Mouse (Mus musculus) mouse trophoblast stem cell (cell line): Measurements from ENCODE around the gene Pkn1.

Experiments
- in situ Hi-C, 2 experiments: fragments of 300-500 bp; cut with MseI, MboI; formaldehyde crosslinking; loops; 2 replicates in 1 of 2; 3 replicates in 1 of 2; pipeline ENCODE4 v1.15.1; 2025

Pkn1 gene

DNA sequence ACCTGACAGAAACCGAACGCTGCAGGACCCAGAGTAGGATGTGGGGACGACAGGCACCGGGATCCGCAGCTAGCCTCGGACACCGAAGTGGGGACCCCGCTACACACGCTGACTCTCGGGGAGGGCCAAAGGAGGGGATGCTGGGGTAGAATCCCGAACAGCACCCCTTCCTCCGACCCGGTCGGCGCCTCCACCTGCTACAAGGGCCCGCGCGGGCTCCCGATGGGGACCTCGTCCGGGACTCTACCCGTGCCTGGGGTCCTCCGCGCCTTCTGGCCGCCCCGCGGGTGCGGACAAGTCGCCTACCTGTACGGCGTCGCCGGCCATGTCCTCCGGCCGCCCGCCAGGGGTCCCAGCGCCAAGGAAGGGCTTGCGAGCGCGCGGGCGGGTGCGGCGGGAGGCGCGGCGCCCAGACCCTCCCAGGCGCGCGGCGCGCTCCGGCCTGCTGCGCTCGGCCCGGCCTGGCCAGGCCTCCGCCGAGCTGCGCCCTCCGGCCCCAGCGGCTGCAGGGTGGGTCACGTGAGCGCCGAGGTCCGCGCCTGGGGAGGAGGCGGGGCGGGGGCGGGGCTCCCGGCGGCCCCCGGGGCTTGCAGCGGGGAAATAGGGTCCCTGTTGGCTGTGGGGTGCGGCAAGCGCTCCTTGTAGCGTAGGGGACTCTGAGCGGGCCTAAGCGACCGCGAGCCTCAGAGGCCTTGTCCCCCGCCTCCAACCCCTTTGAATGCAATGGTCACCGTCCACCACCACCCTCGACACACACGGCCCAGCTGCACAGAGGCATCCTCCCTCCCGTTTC, at the start of gene Pkn1:
Gene Pkn1 (minus strand): TSS at position 519 of the 793 bp plus-strand sequence.
- in situ Hi-C loops = no loop called here

DNA sequence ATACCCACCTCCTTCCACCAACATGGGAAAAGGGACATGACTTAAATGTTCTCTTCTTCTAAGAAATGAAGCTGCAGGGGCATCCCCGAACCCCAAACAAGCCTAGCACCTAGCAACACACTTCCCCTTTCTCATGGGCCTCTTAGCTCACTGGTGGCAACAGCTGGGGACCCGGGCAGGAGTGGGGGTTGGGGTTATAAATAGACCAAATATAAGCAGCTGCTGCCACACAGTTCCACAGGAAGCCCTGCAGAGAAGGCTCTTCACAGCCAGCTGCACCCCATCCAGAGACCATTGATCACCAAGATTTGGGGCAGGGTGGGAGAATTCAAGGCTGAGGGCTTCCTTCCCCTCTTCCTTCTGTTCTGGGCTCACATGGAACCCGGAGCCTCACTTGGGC, 49.7 kb upstream of the Pkn1 start:
- in situ Hi-C loops = no loop called here

DNA sequence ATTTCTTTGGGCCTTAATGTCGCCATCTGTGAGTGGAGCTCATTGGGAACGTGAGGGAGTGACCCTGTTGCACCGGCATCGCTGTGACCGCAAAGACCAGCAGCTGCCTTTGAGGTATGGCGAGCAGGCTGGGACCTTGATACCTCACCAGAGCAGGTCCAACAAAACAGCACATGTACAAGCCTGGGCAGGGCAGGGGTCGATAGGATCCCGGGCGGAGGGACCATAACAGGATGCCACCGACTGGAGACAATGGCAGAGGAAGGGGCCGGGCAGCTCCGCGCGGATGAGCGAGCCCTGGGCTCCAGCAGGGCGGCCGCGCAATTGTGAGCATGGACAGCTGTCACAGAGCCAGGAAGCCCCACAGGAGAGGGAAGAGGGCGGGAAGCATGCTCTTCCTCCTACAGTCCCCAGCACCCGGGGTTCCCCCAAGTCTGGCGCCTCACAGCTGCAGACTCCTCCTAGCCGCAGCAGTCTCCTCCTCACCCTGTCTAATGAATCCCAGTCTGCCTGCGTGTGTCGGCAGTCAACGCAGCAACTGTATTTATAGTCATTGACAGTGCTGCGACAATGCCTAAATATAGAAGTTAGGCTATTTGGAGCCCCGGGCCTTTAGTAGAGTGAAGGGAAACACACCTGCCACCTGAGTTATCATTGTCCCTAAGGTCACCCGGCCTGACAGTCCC, 48.8 kb upstream of the Pkn1 start:
- in situ Hi-C loops = no loop called here

DNA sequence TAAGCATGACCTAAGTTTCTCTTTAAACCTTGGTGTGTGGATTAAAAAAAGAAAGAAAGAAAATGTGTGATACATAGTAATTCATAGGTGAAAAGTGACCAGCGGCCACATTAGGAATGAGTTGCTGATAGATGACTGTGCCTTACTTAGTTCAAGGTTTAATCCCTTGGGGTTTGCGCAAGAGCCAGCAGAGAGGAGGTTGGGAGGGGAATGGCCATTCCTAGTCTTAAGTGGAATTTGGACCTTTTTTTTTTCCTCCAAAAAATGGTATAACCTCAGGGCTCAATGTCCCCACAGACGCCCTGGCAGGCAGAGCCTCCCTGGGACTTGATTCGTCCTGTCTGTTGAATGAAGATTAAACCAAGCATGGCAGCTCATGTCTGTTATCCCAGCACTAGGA, 45.1 kb upstream of the Pkn1 start:
- in situ Hi-C loops = no loop called here

GRCm38 (mm10) chr8:83742968-83743367, 44.0 kb upstream of the Pkn1 start:
- in situ Hi-C loops = no loop called here

DNA sequence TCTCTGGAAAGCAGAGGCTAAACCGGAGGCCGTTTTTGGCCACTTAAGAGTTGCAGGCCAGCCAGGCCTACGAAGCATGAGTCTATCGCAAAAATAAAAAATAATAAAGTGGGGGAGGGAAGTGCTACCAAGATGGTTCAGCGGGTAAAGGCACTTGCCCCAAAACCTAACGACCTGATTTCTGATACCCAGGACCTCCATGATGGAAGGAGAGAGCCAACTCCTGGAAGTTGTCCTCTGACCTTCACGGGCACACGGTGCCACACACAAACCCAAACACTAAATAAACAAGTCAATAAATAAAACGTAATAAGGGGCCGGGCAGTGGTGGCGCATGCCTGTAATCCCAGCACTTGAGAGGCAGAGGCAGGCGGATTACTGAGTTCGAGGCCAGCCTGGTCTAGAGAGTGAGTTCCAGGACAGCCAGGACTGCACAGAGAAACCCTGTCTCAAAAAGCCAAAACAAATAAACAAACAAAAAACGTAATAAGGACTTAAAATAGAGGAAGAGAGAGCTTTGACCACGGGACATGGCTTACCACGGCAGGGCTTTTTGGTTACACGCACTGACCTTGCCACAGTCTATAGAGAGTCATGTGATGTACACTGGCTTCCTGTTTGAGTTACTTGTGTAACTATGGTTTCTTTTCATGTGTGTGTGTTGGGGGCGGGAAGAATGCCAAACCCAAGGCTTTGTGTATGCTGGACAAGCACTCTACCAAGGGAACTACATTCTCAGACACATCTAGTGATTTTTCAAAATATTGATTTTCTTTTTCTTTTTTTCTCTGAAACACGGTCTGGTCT, 43.1 kb upstream of the Pkn1 start:
- in situ Hi-C loops = no loop called here

DNA sequence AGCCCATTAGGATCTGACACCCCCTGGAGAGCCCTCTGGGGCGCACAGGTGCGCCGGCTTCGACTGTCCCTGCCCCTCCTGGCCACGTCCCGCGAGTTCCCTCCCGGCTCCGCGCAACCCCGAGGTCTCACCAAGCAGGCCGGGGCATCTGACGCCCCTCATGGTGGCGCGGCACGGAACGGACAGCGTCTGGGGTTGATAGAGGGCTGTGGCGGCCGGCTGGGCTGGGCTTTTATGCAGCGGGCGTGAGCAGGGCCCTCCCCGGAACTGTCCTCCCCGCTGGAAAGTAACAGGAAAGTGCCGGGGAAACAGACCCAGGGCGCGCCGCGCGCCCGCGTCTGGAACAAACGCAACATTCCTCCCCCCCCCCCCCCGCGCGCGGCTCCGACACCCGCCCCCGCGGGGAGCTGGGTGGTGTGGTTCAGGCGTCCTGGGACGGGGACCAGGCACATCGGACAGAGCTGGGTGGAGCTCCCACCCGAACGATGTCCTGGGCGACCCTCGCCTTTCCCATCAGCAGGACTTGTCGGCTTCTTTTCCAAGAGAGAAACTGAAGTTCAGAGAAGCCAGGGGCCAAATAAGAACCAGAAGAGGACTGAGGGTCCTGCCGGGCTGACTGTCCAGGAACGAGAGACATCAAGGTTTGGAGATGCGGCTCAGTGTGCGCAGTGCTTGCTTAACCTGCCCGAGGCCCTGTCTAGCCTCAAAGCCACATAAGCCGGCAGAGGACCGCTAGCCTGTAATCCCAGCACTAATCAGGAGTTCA, 42.2 kb upstream of the Pkn1 start, which contains the start of gene Adgre5:
Gene Adgre5 (minus strand): TSS at position 351 of the 766 bp plus-strand sequence.
- in situ Hi-C loops = no loop called here

DNA sequence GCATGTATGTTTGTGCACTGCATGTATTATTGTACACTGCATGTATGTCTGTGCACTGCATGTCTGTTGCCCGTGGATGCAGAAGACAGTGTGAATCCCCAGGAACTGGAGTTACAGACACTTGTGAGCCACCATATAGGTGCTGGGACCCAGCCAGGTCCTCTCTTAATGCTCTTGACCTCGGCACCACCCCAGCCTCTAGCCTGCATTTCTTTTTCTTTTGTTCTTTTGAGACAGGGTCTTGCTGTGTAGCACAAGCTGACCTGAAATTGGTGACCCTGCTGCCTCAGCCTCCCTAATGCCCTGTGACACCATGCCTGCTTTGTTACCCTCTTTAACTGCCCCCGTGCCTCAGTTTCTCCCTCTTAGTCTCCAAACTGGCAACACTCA, 41.6 kb upstream of the Pkn1 start:
- in situ Hi-C loops = no loop called here

DNA sequence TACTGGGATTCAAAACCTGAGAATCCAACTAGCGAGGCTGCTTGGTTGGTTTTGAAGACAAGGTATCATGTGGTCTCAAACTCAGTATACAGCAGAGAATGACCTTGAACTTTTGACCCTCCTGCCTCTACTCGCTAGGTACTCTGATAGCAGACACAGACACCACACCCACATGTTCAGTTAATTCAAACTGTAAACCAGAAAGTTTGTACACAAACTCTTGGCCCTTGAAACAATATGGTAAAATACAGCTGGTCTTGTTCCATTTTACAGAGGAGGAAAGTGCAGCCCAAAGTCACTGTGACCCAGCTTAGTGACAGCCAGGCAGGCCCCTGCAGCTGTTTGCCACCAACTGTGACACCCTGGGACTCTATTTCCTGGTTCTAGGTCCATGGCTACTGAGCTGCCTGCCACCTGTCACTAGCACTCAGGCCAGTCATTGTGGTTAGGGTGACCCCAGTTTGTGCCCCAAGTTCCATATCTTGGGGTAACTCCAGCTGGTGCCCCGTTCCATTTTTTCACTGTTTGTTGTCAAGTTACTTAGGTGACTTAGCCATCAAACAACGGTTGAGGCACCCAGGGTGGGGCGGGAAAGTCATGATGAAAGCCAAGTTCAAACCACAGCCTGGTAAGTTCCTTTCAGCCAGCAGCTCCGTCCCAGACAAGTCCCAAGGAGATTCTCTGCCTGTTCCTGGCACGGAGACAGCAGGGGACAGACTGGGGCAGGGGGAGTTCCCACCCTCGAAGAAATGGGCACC, 40.9 kb upstream of the Pkn1 start:
- in situ Hi-C loops = no loop called here

- in situ Hi-C loops = no loop called here
Observed at GRCm38 (mm10) chr8:83738949-83739710, 40.2 kb upstream of the Pkn1 start.

DNA sequence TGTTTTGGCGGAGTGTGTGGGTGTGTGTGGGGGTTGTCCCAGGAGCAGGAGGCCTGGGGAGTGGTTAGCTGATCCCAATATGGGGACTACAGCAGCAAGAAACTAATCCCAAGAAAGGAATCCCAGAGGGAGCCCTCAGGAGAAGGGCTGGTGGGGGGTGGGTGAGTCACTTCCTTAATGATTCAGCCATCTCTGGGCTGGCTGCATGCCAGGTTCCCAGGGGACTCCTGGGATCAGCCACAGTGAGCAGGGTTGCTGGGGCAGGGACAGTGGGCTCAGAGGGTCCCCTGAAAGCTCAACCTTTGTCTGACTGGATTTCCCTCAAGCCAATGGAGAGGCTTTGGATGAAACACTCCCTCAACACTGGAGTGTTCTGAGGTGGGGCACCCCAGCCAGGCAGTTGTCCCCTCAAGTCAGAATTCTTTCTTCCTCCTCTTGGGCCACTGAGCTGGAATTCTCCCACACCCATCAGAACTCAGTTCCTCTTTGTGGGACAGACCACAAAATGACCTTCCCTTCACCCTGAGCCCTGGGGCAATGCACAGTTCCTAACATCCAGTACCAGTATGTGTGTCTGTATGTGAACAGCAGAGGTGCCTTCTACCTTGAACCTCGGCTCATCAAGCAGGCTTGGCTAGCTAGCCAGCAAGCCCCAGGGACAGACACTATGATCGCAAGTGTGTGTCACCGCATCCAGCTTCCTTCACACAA, 39.0 kb upstream of the Pkn1 start:
- in situ Hi-C loops = no loop called here

GRCm38 (mm10) chr8:83737346-83737745, 38.4 kb upstream of the Pkn1 start:
- in situ Hi-C loops = no loop called here

DNA sequence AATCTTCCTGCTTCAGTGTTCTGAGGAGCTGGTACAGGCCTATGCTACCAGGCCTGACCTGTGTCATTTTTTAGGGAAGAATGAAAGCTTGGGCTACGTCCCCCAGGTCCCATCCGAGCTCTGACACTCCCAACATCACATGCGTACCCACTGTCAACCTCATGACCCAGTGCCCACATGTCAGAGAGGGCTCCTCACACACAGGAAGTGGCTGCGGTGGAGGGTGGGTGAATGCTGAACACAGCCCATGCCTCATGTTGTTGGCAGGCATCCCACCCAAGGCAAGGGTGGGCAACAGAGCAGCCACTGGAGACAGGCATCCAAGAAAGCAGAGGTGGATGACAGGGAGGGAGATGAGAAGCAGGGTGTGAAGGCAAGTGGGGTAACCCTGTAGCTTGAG, 37.7 kb upstream of the Pkn1 start:
- in situ Hi-C loops = no loop called here

GRCm38 (mm10) chr8:83732919-83733318, 33.9 kb upstream of the Pkn1 start:
- in situ Hi-C loops = no loop called here

- in situ Hi-C loops = no loop called here
Observed at GRCm38 (mm10) chr8:83731906-83732305, 32.9 kb upstream of the Pkn1 start.

DNA sequence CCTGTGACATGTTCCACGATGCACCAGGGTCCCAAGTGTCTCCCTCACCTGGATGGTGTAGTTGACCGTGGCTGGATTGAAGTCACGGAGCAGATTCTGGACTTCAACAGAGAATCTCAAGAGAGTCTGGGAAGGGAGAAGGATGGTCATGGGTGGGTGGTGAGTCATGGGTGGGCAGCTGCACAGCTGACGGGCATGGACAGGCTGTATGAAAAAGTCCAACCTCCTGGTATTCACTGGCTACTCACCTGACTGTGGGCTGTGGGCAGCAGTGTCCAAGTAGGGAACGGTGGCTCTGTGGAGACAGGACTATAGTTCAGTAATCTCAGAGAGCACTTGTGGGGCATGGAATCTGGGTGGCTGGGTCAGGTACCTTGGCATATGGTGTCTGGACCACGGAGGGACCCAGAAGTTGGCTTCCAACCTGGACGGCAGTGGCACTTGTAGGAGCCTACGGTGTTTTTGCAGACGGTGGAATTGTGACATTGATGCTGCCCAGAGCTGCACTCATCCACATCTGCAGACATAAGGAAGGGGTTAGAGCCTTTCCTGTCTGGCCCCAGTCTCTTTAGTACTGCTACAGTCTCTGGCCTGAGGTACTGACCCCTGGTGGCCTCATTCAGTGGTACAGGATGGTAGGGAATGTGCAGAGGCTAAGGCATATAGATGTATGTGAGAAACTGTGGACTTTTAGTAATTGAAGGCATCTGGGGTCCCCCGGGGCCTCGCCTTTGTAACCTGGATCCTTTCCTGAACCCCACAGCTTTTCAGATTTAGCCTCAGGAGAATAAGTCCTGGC, 30.2 kb upstream of the Pkn1 start:
- in situ Hi-C loops = no loop called here

DNA sequence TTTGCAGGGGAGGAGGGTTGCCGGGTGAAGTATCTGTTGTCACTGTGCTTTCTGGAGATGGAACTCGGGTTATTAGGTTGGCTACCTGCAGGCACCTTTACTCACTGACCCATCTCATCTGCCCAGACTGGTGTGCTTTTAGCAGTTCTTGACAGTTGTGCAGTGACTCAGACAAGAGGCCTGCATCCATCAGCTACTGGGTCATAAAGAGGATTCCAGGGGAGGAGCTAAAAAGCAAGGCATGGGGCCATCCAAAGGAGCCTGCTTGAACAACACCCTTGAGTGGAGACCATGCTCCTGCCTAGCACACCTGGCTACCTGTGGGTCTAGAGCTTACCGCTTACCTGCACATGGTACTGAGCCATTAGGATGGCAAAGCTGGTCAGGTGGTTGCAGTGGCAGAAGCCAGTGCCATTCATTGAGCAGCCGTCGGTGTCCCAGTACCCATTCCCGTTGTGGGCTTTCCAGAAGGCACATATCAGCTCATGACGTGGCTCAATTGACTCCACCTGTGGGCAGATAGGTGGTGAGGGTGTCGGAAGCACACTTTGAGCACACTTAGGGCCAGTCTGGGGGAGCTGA, 26.6 kb upstream of the Pkn1 start:
- in situ Hi-C loops = no loop called here
